Mouse (Mus musculus) megakaryocyte, embryonic 14.5 days (primary cell): ENCODE data around the gene Golgb1.

Experiments used
- FLI1 ChIP-seq: IDR thresholded peaks from 2 replicates; pipeline ENCODE4 v1.6.1; 2012; ENCODE audit warnings: low read length, inconsistent platforms, mixed read lengths
- GATA1 ChIP-seq: IDR thresholded peaks from 3 replicates; pipeline ENCODE4 v1.6.1; 2012; ENCODE audit warnings: mixed read lengths, low read length, inconsistent platforms, borderline replicate concordance

- TF ChIP-seq GATA1 (no peak), FLI1 (no peak)
Measured at GRCm38 (mm10) chr16:36944895-36945424, 70.0 kb downstream of the Golgb1 start.
